Mouse (Mus musculus): ENCODE data around the gene H13. TPM values are rescaled to one million over a fixed set of nuclear protein-coding genes. Genes with fewer than 3 reads are reported as not detected.

Gene H13
- polyA plus RNA-seq, 1 experiment from 2014 or later = 98.1 TPM

DNA sequence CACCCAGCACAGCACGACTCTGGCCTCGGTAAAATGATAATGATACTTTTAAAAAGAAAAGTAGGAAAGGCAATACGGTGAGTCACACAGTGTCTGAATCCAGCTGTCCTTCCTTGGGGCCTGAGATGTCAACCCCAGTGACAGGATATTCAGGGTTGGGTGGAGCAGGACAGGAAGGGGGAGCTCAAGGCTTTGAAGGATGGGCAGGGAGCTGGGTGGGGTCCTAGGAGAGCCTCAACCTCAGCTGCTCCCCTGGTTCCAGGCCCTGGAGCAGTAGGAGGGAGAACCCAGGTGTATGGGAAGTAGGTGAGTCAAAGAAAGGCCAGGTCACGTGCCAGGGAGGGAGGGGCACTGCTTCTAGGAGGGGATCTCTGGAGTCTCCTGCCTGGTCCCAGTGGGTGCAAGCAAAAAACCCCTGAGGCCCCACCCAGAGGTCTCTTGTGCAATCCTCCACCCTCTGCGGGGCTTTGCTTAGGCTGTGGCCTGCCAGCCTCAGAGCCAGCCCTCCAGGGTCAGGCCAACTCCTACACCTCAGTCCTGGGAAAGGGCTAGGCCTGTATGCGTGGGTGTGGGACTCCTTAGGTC lies 57.6 kb downstream of the H13 start:
- ATAC-seq (ENCODE audit: insufficient read depth) (no peak), DNase-seq (no peak)
- no peaks in the 10 kb centered on the region for H3K9me3 ChIP-seq (ENCODE audit: low read depth, low read length)
- WGBS = 41% methylated on average over 6 of the region's 6 CpGs
- no peak for TF ChIP-seq CTCF (IDR thresholded peaks at IDR 0.05; ENCODE audit: low read depth)
- H3K36me3 ChIP-seq (ENCODE audit: insufficient read depth) = no peaks in the 10 kb centered on the region
- H3K4me3 ChIP-seq (ENCODE audit: low read depth, low read length) = no peak overlapping the region
- peaks cover 46% of the 10 kb centered on the region for H3K4me1 ChIP-seq (ENCODE audit: insufficient read depth)
- no peak overlapping the region for H3K4me2 ChIP-seq
- H3K27ac ChIP-seq (ENCODE audit: low read depth) = peak overlapping the region; percentile 72; the same call in 1 of the 2 replicates
- H3K9ac ChIP-seq = no peak overlapping the region
- peaks cover 7% of the 10 kb centered on the region; the same call in 1 of the 2 replicates for H3K27me3 ChIP-seq (ENCODE audit: insufficient read depth, low read length)

DNA sequence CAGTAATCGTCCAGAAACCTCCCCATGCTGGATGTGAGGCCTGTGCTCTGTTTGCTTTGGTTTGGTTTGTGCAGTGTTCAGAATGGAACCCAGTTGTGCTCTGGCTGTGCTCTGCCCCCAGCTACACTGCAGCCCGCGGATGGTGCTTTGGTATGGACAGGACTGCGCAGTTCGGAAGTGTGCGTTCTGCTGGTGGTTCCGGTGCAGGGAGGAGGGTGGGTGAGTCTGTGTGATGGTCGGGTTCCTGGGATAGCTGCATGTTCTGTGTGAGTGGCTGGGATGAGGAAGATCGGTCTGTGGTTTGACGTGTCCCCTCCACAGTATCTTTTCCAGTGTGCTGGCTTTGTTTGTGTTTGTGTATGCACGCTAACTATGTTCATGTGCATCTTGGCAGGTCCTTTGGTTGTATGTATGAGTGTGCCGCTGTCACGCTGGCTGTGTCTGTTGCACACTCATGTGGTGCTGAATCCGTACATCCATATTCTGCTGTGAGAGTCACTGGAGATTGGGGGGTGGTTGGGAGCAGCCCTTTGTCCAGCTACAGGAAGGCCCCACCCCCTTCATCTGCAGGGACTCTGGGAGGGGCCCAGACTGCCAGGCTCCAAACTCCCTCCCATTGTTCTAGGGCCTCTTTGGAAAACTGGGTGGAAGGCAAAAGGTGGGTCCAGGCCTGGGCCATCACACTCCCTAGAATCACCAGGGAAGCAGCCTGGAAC lies 58.7 kb downstream of the H13 start:
- peaks cover 7% of the 10 kb centered on the region; the same call in 1 of the 2 replicates for H3K27me3 ChIP-seq (ENCODE audit: insufficient read depth, low read length)
- WGBS = 71% methylated on average over 14 of the region's 14 CpGs
- DNase-seq (peak; percentile 41), ATAC-seq (ENCODE audit: insufficient read depth) (no peak)
- no peak overlapping the region for H3K4me3 ChIP-seq (ENCODE audit: low read depth, low read length)
- no peak for TF ChIP-seq CTCF (IDR thresholded peaks at IDR 0.05; ENCODE audit: low read depth)
- no peak overlapping the region for H3K4me2 ChIP-seq
- peak overlapping the region; percentile 72 for H3K27ac ChIP-seq (ENCODE audit: low read depth)
- H3K9me3 ChIP-seq (ENCODE audit: low read depth, low read length) = no peaks in the 10 kb centered on the region
- no peak overlapping the region for H3K9ac ChIP-seq
- no peaks in the 10 kb centered on the region for H3K36me3 ChIP-seq (ENCODE audit: insufficient read depth)
- H3K4me1 ChIP-seq (ENCODE audit: insufficient read depth) = peaks cover 46% of the 10 kb centered on the region

DNA sequence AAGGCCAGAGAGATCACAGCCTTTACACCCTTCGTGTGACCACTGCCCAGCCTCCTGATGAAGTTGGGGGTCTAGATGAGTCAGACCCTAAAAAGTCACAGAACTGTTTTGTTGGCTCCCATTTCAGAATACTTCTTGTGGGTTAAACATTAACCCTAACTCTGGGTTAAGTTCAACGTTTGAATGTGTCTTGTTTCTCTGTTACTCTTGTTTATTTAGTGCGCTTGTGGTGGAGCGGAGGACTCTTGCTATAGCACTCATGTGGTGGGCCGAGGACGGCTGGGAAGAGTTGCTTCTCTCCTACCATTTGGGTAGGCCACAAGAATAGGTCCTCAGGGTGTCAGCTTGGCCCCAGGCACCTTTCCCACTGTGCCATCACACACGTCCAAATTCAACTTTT lies 59.3 kb downstream of the H13 start:
- Histone ChIP-seq H3K4me1 (ENCODE audit: insufficient read depth) (peaks cover 45% of the 10 kb centered on the region), H3K9me3 (ENCODE audit: low read depth, low read length) (no peaks in the 10 kb centered on the region), H3K36me3 (ENCODE audit: insufficient read depth) (no peaks in the 10 kb centered on the region), H3K9ac (no peak overlapping the region), H3K27me3 (ENCODE audit: insufficient read depth, low read length) (0 out of 2 replicates have a peak, but pooled peaks cover under 1% of the 10 kb centered on the region), H3K27ac (ENCODE audit: low read depth) (peak overlapping the region; percentile 80; the same call in 1 of the 2 replicates), H3K4me2 (no peak overlapping the region), H3K4me3 (ENCODE audit: low read depth, low read length) (no peak overlapping the region)
- no peak for TF ChIP-seq CTCF (IDR thresholded peaks at IDR 0.05; ENCODE audit: low read depth)
- ATAC-seq (ENCODE audit: insufficient read depth) (no peak), DNase-seq (no peak)
- WGBS = 55% methylated on average over 7 of the region's 7 CpGs

DNA sequence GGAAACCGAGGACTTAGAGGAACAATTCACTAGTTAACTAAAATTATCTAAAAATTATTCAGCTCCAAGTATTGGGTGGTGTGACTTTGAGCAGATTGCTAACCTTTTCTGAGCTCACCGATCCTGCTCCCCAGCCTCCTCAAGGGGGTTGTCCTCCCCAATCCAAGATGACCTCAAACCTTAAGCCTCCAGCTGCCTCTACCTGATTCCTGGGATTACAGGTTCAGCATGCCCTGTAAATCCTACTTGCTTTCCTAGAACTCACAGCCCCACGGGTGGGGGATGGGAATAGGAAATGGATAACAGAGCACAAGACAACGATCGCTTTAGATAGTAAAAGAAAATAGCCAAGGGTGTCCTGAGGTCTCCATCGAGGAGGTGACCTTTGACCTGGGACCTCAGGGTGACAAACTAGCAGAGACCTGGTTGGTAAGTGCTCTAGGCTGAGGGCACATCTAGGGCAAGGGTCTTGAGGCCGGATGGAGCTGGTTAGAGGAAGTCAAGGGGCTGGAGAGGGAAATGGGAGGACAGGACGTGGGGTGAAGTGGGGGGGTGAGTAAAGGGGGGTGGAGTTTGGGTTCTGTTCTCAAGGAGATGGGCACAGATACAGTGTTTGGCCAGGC lies 59.9 kb downstream of the H13 start:
- Histone ChIP-seq H3K9ac (no peak overlapping the region), H3K9me3 (ENCODE audit: low read depth, low read length) (no peaks in the 10 kb centered on the region), H3K4me1 (ENCODE audit: insufficient read depth) (peaks cover 44% of the 10 kb centered on the region), H3K4me3 (ENCODE audit: low read depth, low read length) (no peak overlapping the region), H3K4me2 (no peak overlapping the region), H3K27ac (ENCODE audit: low read depth) (peak overlapping the region; percentile 80), H3K27me3 (ENCODE audit: insufficient read depth, low read length) (no peaks in the 10 kb centered on the region), H3K36me3 (ENCODE audit: insufficient read depth) (no peaks in the 10 kb centered on the region)
- peak; percentile 55 for DNase-seq
- ATAC-seq (ENCODE audit: insufficient read depth) = no peak; the same call in 1 of the 2 replicates
- TF ChIP-seq CTCF (IDR thresholded peaks at IDR 0.05; ENCODE audit: low read depth) = no peak
- 31% methylated on average over 8 of the region's 8 CpGs for WGBS

DNA sequence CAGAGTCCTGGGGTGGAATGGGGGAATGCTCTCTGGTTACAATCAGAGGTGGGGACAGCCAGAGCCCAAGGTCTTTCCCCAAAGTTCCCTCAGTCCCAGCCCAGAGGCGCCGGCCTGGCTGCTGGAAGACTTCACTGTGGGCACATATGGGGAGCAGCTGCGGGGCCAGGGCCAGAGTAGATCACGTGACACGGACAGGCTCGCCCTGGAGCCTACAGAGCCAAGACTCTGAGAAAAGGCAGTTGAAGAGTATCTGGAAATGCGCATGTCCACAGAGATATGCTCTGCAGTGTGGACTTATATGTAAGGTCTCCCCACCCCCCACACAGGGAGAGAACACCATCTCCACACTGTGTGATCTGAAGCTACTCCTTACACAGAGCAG lies 60.4 kb downstream of the H13 start:
- Histone ChIP-seq H3K36me3 (ENCODE audit: insufficient read depth) (no peaks in the 10 kb centered on the region), H3K27ac (ENCODE audit: low read depth) (peak overlapping the region; percentile 80), H3K4me2 (no peak overlapping the region), H3K27me3 (ENCODE audit: insufficient read depth, low read length) (no peaks in the 10 kb centered on the region), H3K9ac (no peak overlapping the region), H3K4me1 (ENCODE audit: insufficient read depth) (peaks cover 50% of the 10 kb centered on the region), H3K9me3 (ENCODE audit: low read depth, low read length) (no peaks in the 10 kb centered on the region), H3K4me3 (ENCODE audit: low read depth, low read length) (no peak overlapping the region)
- DNase-seq (peak; percentile 86), ATAC-seq (ENCODE audit: insufficient read depth) (peak; percentile 83)
- 30% methylated on average over 7 of the region's 7 CpGs for WGBS
- TF ChIP-seq CTCF (IDR thresholded peaks at IDR 0.05; ENCODE audit: low read depth) = no peak

DNA sequence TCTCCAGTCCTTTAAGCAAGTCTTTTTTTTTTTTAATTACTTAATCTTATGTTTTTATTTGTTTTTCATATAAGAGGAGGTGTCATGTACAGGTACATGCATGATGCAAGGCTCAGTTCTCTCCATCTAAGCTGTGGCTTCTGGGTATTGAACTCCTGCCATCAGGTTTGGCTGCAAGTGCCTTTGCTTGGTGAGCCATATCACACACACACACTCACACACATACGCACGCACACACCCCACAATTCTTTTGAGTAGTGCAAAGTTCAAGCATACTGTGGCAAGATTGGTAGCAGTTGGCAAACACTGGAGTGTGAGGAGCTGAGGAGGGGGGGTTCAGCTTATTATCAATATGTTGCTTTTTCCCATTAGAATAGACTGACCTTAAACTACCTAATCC lies 63.9 kb downstream of the H13 start:
- H3K27me3 ChIP-seq (ENCODE audit: insufficient read depth, low read length) = no peaks in the 10 kb centered on the region
- no peak overlapping the region for H3K27ac ChIP-seq (ENCODE audit: low read depth)
- H3K4me1 ChIP-seq (ENCODE audit: insufficient read depth) = peaks cover 36% of the 10 kb centered on the region
- H3K9me3 ChIP-seq (ENCODE audit: low read depth, low read length) = no peaks in the 10 kb centered on the region
- no peak overlapping the region for H3K9ac ChIP-seq
- no peak overlapping the region for H3K4me2 ChIP-seq
- 69% methylated on average over 2 of the region's 2 CpGs for WGBS
- H3K36me3 ChIP-seq (ENCODE audit: insufficient read depth) = peaks cover 1% of the 10 kb centered on the region; the same call in 1 of the 2 replicates
- ATAC-seq (ENCODE audit: insufficient read depth) (no peak), DNase-seq (no peak)
- H3K4me3 ChIP-seq (ENCODE audit: low read depth, low read length) = no peak overlapping the region
- TF ChIP-seq CTCF (IDR thresholded peaks at IDR 0.05; ENCODE audit: low read depth) = no peak

DNA sequence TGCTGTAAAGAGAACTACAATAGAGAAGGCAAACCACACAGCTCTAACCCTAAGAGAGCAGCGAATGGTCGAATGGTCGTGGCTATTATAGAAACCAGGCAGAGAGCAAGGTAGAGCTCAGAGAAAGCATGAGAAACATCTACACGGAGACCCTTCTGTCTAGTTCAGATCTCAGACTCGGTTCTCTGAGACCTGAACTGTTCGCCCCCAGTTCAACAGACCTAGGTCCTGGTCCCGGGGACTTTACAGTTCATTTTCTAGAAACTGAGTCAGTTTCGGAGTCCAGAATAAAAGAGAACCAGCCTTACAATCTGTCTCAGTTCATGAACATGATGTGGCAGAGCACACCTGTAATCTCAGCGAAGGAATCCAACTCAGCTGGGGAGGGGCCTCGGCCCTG lies 65.2 kb downstream of the H13 start:
- ATAC-seq (ENCODE audit: insufficient read depth) (no peak), DNase-seq (no peak)
- TF ChIP-seq CTCF (IDR thresholded peaks at IDR 0.05; ENCODE audit: low read depth) = no peak
- Histone ChIP-seq H3K9ac (peak overlapping the region; percentile 40; the same call in 1 of the 2 replicates), H3K27me3 (ENCODE audit: insufficient read depth, low read length) (no peaks in the 10 kb centered on the region), H3K4me2 (peak overlapping the region; percentile 79), H3K4me1 (ENCODE audit: insufficient read depth) (peaks cover 32% of the 10 kb centered on the region), H3K9me3 (ENCODE audit: low read depth, low read length) (no peaks in the 10 kb centered on the region), H3K4me3 (ENCODE audit: low read depth, low read length) (peak overlapping the region; percentile 69), H3K27ac (ENCODE audit: low read depth) (peak overlapping the region; percentile 85), H3K36me3 (ENCODE audit: insufficient read depth) (peaks cover 3% of the 10 kb centered on the region; the same call in 1 of the 2 replicates)
- WGBS = 11% methylated on average over 10 of the region's 10 CpGs

Data from lung, embryonic 14.5 days (tissue).